ENCODE assay signal across 12 mouse cellular contexts in the genomic region with DNA sequence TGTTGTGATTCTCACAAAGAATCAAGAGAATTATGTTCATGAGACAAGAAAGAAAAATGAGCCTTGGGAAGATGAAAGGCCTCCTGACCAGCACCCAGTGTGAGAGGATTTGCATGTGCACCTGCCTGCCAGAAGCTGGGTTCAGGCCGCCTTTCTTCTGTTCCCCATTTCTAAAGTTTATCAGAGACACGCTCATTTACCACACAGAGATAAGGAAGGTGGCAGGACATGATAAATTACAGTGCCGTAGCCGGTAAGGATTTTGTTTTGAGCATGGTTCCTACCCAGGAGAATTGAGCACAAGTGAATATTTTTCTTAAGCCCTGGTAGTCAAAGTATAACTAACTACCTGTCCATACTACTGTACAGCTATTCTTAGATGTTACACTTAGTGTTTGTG.
"Had no signal": no experiment of that assay in that cellular context is flagged by ENCODE, and none has a peak within 500 bp of the region (broad histone marks: within the 10 kb centered on the region; RNA-seq: fewer than 3 reads in every experiment).

No protein-coding gene starts in this region.

- H3K27me3 ChIP-seq: kidney, embryonic 15.5 days; limb, embryonic 12.5 days; midbrain, embryonic 13.5 days had no signal

- H3K4me2 ChIP-seq: kidney, embryonic 15.5 days; limb, embryonic 12.5 days; lung, embryonic 14.5 days; midbrain, embryonic 13.5 days had no signal

- H3K36me3 ChIP-seq: kidney, embryonic 15.5 days; limb, embryonic 12.5 days; midbrain, embryonic 13.5 days had no signal

- ATAC-seq: midbrain, embryonic 13.5 days had no signal

- H3K9me3 ChIP-seq: kidney, embryonic 15.5 days; limb, embryonic 12.5 days; midbrain, embryonic 13.5 days had no signal

- H3K4me1 ChIP-seq: kidney, embryonic 15.5 days; limb, embryonic 12.5 days; midbrain, embryonic 13.5 days had no signal

- H3K9ac ChIP-seq: kidney, embryonic 15.5 days; limb, embryonic 12.5 days; lung, embryonic 14.5 days; midbrain, embryonic 13.5 days had no signal

- H3K4me3 ChIP-seq: kidney, embryonic 15.5 days; left cerebral cortex, adult 2 months; limb, embryonic 12.5 days; midbrain, embryonic 13.5 days had no signal

- DNase-seq: kidney, adult 2 months; kidney, postnatal 14 days; lung, embryonic 14.5 days; lung, postnatal 10 days; lung, postnatal 4 days; right cerebral cortex, adult 18-20 months; right cerebral cortex, postnatal 25 days; thymus, postnatal 36 days had no signal

- H3K27ac ChIP-seq: kidney, embryonic 15.5 days; left cerebral cortex, adult 2 months; limb, embryonic 12.5 days; midbrain, embryonic 13.5 days had no signal
